Mouse (Mus musculus): Measurements from ENCODE around the gene Etfdh. TPM values are rescaled to one million over a fixed set of nuclear protein-coding genes. Genes with fewer than 3 reads are reported as not detected.

Etfdh gene
- total RNA-seq, 1 experiment from 2014 or later, result 42.9 TPM

GRCm38 (mm10) chr3:79560555-79560954, 68.7 kb downstream of the Etfdh start:
- no peak for ATAC-seq (ENCODE audit: extremely low read depth, insufficient number of reproducible peaks, low FRiP score, poor library complexity, severe bottlenecking)

DNA sequence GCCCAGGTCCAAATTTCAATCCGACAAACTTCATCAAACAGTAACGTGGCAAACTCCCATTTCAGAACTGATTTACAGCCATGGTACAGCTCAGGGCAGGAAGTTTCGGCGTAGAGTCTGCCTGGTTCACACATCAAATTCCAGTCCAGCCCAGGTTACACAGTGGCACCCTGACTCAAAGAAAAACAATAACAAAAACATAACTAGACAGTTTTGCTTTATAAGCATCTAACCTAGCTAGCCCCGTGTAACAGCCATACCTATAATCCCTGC, 69.6 kb downstream of the Etfdh start:
- ATAC-seq (ENCODE audit: extremely low read depth, insufficient number of reproducible peaks, low FRiP score, poor library complexity, severe bottlenecking), result no peak

- no peak for ATAC-seq (ENCODE audit: extremely low read depth, insufficient number of reproducible peaks, low FRiP score, poor library complexity, severe bottlenecking)
Observed at GRCm38 (mm10) chr3:79559021-79559772, 70.1 kb downstream of the Etfdh start.

DNA sequence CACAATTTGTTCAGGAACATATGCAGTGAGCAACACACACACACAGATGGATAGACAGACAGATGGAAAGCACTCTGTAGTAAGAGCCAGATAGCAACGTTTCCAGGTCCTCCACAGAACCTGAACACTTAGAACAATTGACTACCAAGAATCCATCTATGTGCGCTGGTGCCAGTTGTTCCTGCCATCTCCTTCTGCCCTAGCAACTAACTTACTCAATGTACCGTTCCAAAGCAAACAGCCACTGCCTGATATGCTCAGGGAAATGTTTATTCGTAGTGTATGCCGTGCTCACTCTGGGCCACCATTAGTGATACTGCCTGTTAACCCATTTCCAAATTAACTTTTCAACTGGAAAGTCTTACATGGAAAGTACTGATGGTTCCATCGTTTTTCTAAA, 74.2 kb downstream of the Etfdh start:
- no peak for ATAC-seq (ENCODE audit: extremely low read depth, insufficient number of reproducible peaks, low FRiP score, poor library complexity, severe bottlenecking)

Other genes starting within 250 kb of the Etfdh start
- gene Fnip2, start 61.7 kb downstream of the Etfdh start, total RNA-seq (2017), result 19.4 and 19.8 TPM in 2 replicates
- 76.5 and 110 TPM in 2 replicates for gene Ppid, start 38.2 kb downstream of the Etfdh start, total RNA-seq (2017)
- gene 4930579G24Rik, start 421 bp downstream of the Etfdh start, total RNA-seq (2017), result 1.4 and 3.9 TPM in 2 replicates
- gene Rxfp1, start 108.4 kb upstream of the Etfdh start, total RNA-seq (2017), result not detected in 2 replicates
- 0.35 TPM in 1 of 2 replicates, not detected in the other for gene Tmem144, start 223.3 kb upstream of the Etfdh start, total RNA-seq (2017)

All from neutrophil, adult 5-6 weeks (primary cell).